Mouse (Mus musculus) megakaryocyte, embryonic 14.5 days (primary cell): Measurements from ENCODE around the gene 1810010D01Rik.

Source experiments
- FLI1 ChIP-seq: IDR thresholded peaks from 2 replicates; pipeline ENCODE4 v1.6.1; 2012; ENCODE audit warnings: low read length, inconsistent platforms, mixed read lengths
- GATA1 ChIP-seq: IDR thresholded peaks from 3 replicates; pipeline ENCODE4 v1.6.1; 2012; ENCODE audit warnings: mixed read lengths, low read length, inconsistent platforms, borderline replicate concordance

DNA sequence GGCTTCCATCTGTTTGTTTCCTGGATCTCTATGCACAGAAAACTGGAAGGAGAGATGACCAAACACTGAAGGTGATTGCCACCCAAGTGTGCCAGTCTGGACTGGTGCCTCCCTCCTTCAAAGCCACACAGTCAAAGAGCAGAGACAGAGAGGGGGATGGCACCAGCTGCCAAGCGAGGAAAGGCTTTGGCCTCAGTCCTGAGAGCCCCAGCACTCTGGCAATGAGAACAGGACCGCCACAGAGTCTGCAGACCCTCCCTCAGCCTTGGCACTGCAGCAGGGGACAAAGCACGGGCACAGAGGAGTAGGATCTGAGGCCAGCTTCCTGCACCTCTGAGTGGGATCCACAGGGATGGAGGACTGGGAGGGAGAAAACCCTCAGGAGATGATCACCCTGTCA, 38.2 kb downstream of the 1810010D01Rik start:
- TF ChIP-seq GATA1 (no peak), FLI1 (no peak)
